Mouse (Mus musculus) left cerebral cortex, postnatal 10 days (tissue): ENCODE measurements around the gene Rps7. TPM values are rescaled to one million over a fixed set of nuclear protein-coding genes. Genes with fewer than 3 reads are reported as not detected.

ENCODE experiments used
- DNase-seq, 2 experiments: peaks; one replicate each; pipeline ENCODE4 v3.0.0; 2021 to 2022; ENCODE audit warnings: low spot score in 2 of 2, mixed read lengths in 1 of 2; ENCODE audit errors: extremely low spot score in 1 of 2
- intact Hi-C: fragments of 180-260 bp; cut with DNase I; formaldehyde crosslinking; loops from one replicate; pipeline ENCODE4 v1.15.1; 2025
- total RNA-seq, 2 experiments: library from RNA; stranded (reverse); gene quantifications; 2 replicates each; pipeline ENCODE4 v1.2.3; 2021

The Rps7 gene
- total RNA-seq, 2 experiments from 2014 or later: 325 to 344 TPM

GRCm38 (mm10) chr12:28622167-28622532 lies 13.6 kb downstream of the Rps7 start:
- intact Hi-C loops: no loop called here
- DNase-seq: peak in 1 of 2 experiments; percentile 41

GRCm38 (mm10) chr12:28621451-28622166 lies 14.1 kb downstream of the Rps7 start:
- no peak for DNase-seq

GRCm38 (mm10) chr12:28617297-28617696 lies 18.5 kb downstream of the Rps7 start:
- DNase-seq: no peak
- intact Hi-C loops: no loop called here

More at GRCm38 (mm10) chr12:28621451-28622166, 14.1 kb downstream of the Rps7 start:
- intact Hi-C loops: no loop called here

- intact Hi-C loops: no loop called here
- DNase-seq: no peak
These were observed 21.4 kb downstream of the Rps7 start for GRCm38 (mm10) chr12:28614401-28614800.

GRCm38 (mm10) chr12:28612391-28612790 lies 23.4 kb downstream of the Rps7 start:
- no peak for DNase-seq
- intact Hi-C loops: no loop called here

GRCm38 (mm10) chr12:28607546-28608305 lies 28.0 kb downstream of the Rps7 start:
- DNase-seq: peak; percentile 47 to 52
- intact Hi-C loops: no loop called here

GRCm38 (mm10) chr12:28603494-28603893 lies 32.3 kb downstream of the Rps7 start:
- DNase-seq: no peak
- intact Hi-C loops: no loop called here

GRCm38 (mm10) chr12:28602259-28602658 lies 33.5 kb downstream of the Rps7 start:
- peak in 1 of 2 experiments; percentile 37 for DNase-seq
- intact Hi-C loops: no loop called here

GRCm38 (mm10) chr12:28598526-28598991 lies 37.2 kb downstream of the Rps7 start:
- DNase-seq: no peak
- intact Hi-C loops: no loop called here

- DNase-seq: no peak
- intact Hi-C loops: no loop called here
These were observed 37.6 kb downstream of the Rps7 start for GRCm38 (mm10) chr12:28598110-28598509.

- intact Hi-C loops: no loop called here
- no peak for DNase-seq
These were observed 38.1 kb downstream of the Rps7 start for GRCm38 (mm10) chr12:28597699-28598098.

- no peak for DNase-seq
- intact Hi-C loops: no loop called here
These were observed 38.9 kb downstream of the Rps7 start for GRCm38 (mm10) chr12:28596851-28597250.

GRCm38 (mm10) chr12:28590428-28590827 lies 45.3 kb downstream of the Rps7 start:
- intact Hi-C loops: no loop called here

GRCm38 (mm10) chr12:28589090-28589868 lies 46.5 kb downstream of the Rps7 start:
- intact Hi-C loops: no loop called here
- DNase-seq: peak; percentile 90 to 91

More at GRCm38 (mm10) chr12:28590428-28590827, 45.3 kb downstream of the Rps7 start:
- peak in 1 of 2 experiments; percentile 46 for DNase-seq

GRCm38 (mm10) chr12:28587949-28588348 lies 47.8 kb downstream of the Rps7 start:
- peak; percentile 56 to 80 for DNase-seq
- intact Hi-C loops: no loop called here

- intact Hi-C loops: no loop called here
- DNase-seq: no peak
These were observed 51.7 kb downstream of the Rps7 start for GRCm38 (mm10) chr12:28584036-28584435.

GRCm38 (mm10) chr12:28582423-28582822 lies 53.3 kb downstream of the Rps7 start, which contains the start of gene Allc:
TSS of gene Allc (minus strand) at chr12:28582523.
- DNase-seq: no peak
- intact Hi-C loops: no loop called here
